Mouse (Mus musculus) kidney, postnatal 0 days (tissue): ENCODE results near the gene Phc2. TPM values are rescaled to one million over a fixed set of nuclear protein-coding genes. Genes with fewer than 3 reads are reported as not detected.

Source experiments
- ATAC-seq: fragments of 200-750 bp; cut with Nextera tagmentation; replicated peaks from 2 replicates; pipeline ENCODE4 v1.8.0; 2017; ENCODE audit warnings: low read depth, moderate number of reproducible peaks, moderate TSS enrichment, moderate library complexity; ENCODE audit not compliant: low FRiP score
- DNase-seq: peaks from one replicate; pipeline ENCODE4 v3.0.0-alpha.2; 2016; ENCODE audit warnings: low spot score
- H3K27ac ChIP-seq: fragments of 300-500 bp; sonication (generic); 2 replicates; pipeline ENCODE4 v1.5.1; 2014; ENCODE audit warnings: mild to moderate bottlenecking
- H3K27me3 ChIP-seq: fragments of 300-500 bp; sonication (generic); 2 replicates; pipeline ENCODE4 v1.6.1; 2014; ENCODE audit warnings: low read length, mixed read lengths; ENCODE audit not compliant: insufficient read depth
- H3K36me3 ChIP-seq: fragments of 300-500 bp; sonication (generic); 2 replicates; pipeline ENCODE4 v1.6.1; 2014; ENCODE audit warnings: low read length, mixed read lengths; ENCODE audit not compliant: insufficient read depth
- H3K4me1 ChIP-seq: fragments of 300-500 bp; sonication (generic); replicated peaks from 2 replicates; pipeline ENCODE4 v1.6.1; 2014; ENCODE audit warnings: antibody characterized with exemption, low read length, mixed read lengths; ENCODE audit not compliant: insufficient read depth
- H3K4me2 ChIP-seq: fragments of 300-500 bp; sonication (generic); 2 replicates; pipeline ENCODE4 v1.6.1; 2014; ENCODE audit warnings: mild to moderate bottlenecking, low read length, moderate library complexity, mixed read lengths
- H3K4me3 ChIP-seq: fragments of 300-500 bp; sonication (generic); replicated peaks from 2 replicates; pipeline ENCODE4 v1.5.1; 2014; ENCODE audit warnings: low read depth, low read length
- H3K9ac ChIP-seq: fragments of 300-500 bp; sonication (generic); 2 replicates; pipeline ENCODE4 v1.6.1; 2014; ENCODE audit warnings: low read depth, low read length
- H3K9me3 ChIP-seq: fragments of 300-500 bp; sonication (generic); replicated peaks from 2 replicates; pipeline ENCODE4 v1.6.1; 2016; ENCODE audit warnings: low read length, inconsistent platforms, mixed read lengths
- CTCF ChIP-seq: IDR thresholded peaks from 2 replicates; pipeline ENCODE4 v1.5.1; 2016; ENCODE audit warnings: antibody characterized with exemption, low read depth, mild to moderate bottlenecking, moderate library complexity
- WGBS: fragments of 180-500 bp; shearing (Covaris S2); extraction: QIAGEN DNeasy Blood & Tissue Kit; methylation state at CpG from one replicate; pipeline ENCODE4 v1.1.7; 2014; 5-methylcytosine and 5-hydroxymethylcytosine counted together
- polyA plus RNA-seq: library from polyadenylated mRNA; unstranded; fragments of >200 nt; fragmentation: Nextera tagmentation; extraction: Ambion mirVana; gene quantifications from 2 replicates; pipeline ENCODE4 v1.2.1, GENCODE M21; 2015

Phc2 gene
- polyA plus RNA-seq, 1 experiment from 2014 or later: 71.7 TPM

DNA sequence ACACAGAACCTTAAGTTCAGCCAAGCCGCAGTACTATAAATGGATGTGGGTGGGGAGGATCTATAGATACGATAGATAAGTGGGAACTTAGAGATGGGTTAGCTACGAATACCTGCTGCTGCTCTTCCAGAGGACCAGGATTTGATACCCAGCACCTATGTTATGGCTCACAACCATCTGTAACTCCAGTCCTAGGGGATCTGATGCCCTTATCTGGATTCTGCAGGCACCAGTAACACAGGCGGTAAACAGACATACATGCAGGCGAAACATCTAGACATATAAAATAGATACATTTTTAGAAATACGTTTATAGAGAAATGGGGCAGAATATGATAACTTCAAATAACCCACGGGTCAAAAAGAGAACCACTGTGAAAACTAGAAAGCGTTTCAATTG lies 33.4 kb upstream of the Phc2 start:
- H3K9ac ChIP-seq: no peak overlapping the region
- H3K9me3 ChIP-seq: peaks cover 4% of the 10 kb centered on the region; the same call in 1 of the 2 replicates
- ATAC-seq (no peak), DNase-seq (no peak)
- no peak for TF ChIP-seq CTCF
- H3K4me1 ChIP-seq: peaks cover 26% of the 10 kb centered on the region
- 91% methylated on average over 8 of the region's 8 CpGs for WGBS
- H3K27ac ChIP-seq: no peak overlapping the region
- H3K36me3 ChIP-seq: no peaks in the 10 kb centered on the region
- no peak overlapping the region for H3K4me2 ChIP-seq
- H3K27me3 ChIP-seq: no peaks in the 10 kb centered on the region
- no peak overlapping the region for H3K4me3 ChIP-seq

GRCm38 (mm10) chr4:128635451-128635850 lies 19.1 kb upstream of the Phc2 start:
- whole genome bisulfite sequencing: 37% methylated on average over 7 of the region's 7 CpGs
- H3K4me1 ChIP-seq: peaks cover 28% of the 10 kb centered on the region
- H3K36me3 ChIP-seq: no peaks in the 10 kb centered on the region
- ATAC-seq: no peak
- H3K27ac ChIP-seq: peak overlapping the region; percentile 75; the same call in 1 of the 2 replicates
- no peaks in the 10 kb centered on the region for H3K9me3 ChIP-seq
- no peak overlapping the region for H3K9ac ChIP-seq
- DNase-seq: peak; percentile 81
- H3K4me2 ChIP-seq: no peak overlapping the region
- H3K4me3 ChIP-seq: no peak overlapping the region
- no peak for TF ChIP-seq CTCF
- H3K27me3 ChIP-seq: no peaks in the 10 kb centered on the region

GRCm38 (mm10) chr4:128635894-128636585 lies 18.5 kb upstream of the Phc2 start:
- 34% methylated on average over 10 of the region's 10 CpGs for WGBS
- no peaks in the 10 kb centered on the region for H3K36me3 ChIP-seq
- H3K9ac ChIP-seq: no peak overlapping the region
- H3K27me3 ChIP-seq: no peaks in the 10 kb centered on the region
- no peak overlapping the region for H3K4me2 ChIP-seq
- DNase-seq (peak; percentile 85), ATAC-seq (peak; percentile 42; the same call in 1 of the 2 replicates)
- no peaks in the 10 kb centered on the region for H3K9me3 ChIP-seq
- peaks cover 28% of the 10 kb centered on the region for H3K4me1 ChIP-seq
- peak; percentile 31; the same call in 1 of the 2 replicates for TF ChIP-seq CTCF
- H3K27ac ChIP-seq: peak overlapping the region; percentile 75
- H3K4me3 ChIP-seq: no peak overlapping the region

GRCm38 (mm10) chr4:128637250-128637649 lies 17.3 kb upstream of the Phc2 start:
- peak; percentile 80 for DNase-seq
- TF ChIP-seq CTCF: no peak
- no peaks in the 10 kb centered on the region for H3K9me3 ChIP-seq
- H3K4me2 ChIP-seq: no peak overlapping the region
- no peaks in the 10 kb centered on the region for H3K36me3 ChIP-seq
- H3K4me3 ChIP-seq: no peak overlapping the region
- peak overlapping the region; percentile 75 for H3K27ac ChIP-seq
- peaks cover 35% of the 10 kb centered on the region for H3K4me1 ChIP-seq
- H3K9ac ChIP-seq: 0 out of 2 replicates have a peak overlapping the region, but pooled peaks have one; percentile 10
- ATAC-seq: peak; percentile 23; the same call in 1 of the 2 replicates
- 15% methylated on average over 11 of the region's 11 CpGs for WGBS
- no peaks in the 10 kb centered on the region for H3K27me3 ChIP-seq

DNA sequence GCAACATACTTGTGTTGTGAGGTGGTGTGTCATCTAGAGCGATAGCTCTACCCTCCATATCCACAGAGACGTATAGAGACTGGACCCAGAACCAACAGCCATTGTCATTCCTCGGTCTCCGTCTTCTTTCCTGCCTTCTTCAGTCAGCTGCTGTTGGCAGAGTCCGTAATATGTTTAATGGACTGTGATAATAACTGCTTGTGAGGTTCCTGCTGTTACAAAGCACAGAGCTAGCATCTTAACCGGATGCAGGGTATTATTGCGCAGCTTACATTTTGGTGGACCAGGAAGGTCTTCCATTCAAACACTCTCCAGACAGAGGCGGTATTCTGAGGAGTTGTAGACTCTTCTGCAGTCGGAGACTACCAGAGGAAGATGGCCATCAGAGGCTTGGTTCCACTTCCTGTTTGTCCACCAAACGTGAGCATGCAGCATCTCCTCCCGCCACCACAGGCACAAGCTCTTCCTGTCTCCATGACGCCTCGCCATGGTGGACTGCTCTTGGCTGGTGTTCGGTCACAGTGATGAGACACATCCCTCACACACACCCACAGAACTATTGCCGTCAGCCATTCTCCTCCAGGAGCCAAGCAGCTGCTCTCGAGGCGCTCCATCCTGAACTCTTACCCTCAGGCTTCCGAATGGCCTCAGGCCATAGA lies 16.1 kb upstream of the Phc2 start:
- DNase-seq (no peak), ATAC-seq (no peak)
- peak overlapping the region; percentile 36; the same call in 1 of the 2 replicates for H3K27ac ChIP-seq
- peaks cover 42% of the 10 kb centered on the region for H3K4me1 ChIP-seq
- 73% methylated on average over 18 of the region's 18 CpGs for WGBS
- H3K36me3 ChIP-seq: no peaks in the 10 kb centered on the region
- no peaks in the 10 kb centered on the region for H3K27me3 ChIP-seq
- no peak overlapping the region for H3K4me2 ChIP-seq
- H3K9me3 ChIP-seq: no peaks in the 10 kb centered on the region
- H3K9ac ChIP-seq: no peak overlapping the region
- no peak overlapping the region for H3K4me3 ChIP-seq
- TF ChIP-seq CTCF: no peak

DNA sequence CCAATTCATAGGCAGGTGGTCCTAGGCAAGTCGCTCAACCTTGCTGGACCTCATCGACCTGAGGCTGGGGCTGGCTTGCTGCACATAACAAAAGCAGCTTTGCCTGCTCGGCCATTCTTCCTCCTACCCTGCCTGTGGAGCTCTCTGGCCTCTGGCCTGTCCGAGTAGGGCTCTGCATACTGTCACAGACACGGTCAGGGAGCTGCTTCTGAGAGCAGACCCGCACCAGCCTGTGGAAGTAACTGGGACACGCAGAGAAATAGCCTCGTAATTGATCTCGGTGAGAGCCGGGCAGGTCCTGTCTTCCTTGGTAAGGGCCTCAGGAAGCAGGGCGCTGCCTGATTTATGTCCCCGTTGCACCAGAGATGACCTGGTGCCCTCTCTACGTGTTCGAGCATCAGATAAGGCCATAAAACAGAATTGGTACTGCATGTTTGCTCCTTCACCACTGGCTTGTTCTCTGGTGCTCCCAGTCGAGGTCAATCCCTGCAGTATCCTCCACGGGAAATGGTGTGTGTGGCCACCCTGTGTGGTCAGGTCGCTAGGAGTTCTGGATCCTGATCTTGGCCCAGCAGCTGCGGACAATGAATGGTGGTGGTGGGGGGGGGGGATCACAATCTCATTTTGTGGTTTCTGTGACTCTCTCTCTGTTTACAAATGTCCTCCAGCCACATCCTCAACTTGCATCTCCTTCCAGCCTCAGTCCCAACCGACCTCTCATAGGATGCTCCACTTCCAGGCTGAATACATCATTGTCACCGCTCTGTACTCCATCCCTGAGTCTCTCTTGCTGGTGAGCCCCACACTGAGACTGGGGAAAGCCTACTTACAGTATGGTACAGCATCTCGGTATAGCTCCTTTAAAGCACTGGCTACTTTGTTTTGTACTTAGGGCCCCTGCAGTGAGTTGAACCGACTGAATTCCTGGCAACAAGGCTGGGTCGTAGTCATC lies 12.5 kb upstream of the Phc2 start:
- 19% methylated on average over 23 of the region's 23 CpGs for WGBS
- no peak overlapping the region for H3K9ac ChIP-seq
- ATAC-seq: peak; percentile 18; the same call in 1 of the 2 replicates
- H3K9me3 ChIP-seq: no peaks in the 10 kb centered on the region
- no peaks in the 10 kb centered on the region for H3K27me3 ChIP-seq
- no peaks in the 10 kb centered on the region for H3K36me3 ChIP-seq
- peak overlapping the region; percentile 73 for H3K27ac ChIP-seq
- H3K4me3 ChIP-seq: no peak overlapping the region
- TF ChIP-seq CTCF: no peak
- DNase-seq: peak; percentile 51
- peak overlapping the region; percentile 15; the same call in 1 of the 2 replicates for H3K4me2 ChIP-seq
- peaks cover 36% of the 10 kb centered on the region for H3K4me1 ChIP-seq
